Mouse (Mus musculus) ES-E14 (cell line): Measurements from ENCODE around the gene Popdc3.
"Not testable (repeated sequence)": the region's sequence is repeated elsewhere in the genome, so short reads cannot be mapped to it uniquely, and the experiment has no call there.

Source experiments
- CHD2 ChIP-seq: IDR thresholded peaks from 2 replicates; pipeline ENCODE4 v1.6.1; 2014; ENCODE audit warnings: mild to moderate bottlenecking, low read depth, low read length, inconsistent platforms
- HCFC1 ChIP-seq: IDR thresholded peaks from 2 replicates; pipeline ENCODE4 v1.6.1; 2012; ENCODE audit warnings: low read length, inconsistent platforms, borderline replicate concordance; ENCODE audit not compliant: insufficient read depth
- MAFK ChIP-seq: IDR thresholded peaks from 2 replicates; pipeline ENCODE4 v1.6.1; 2014; ENCODE audit warnings: mild to moderate bottlenecking, low read depth, low read length, inconsistent platforms; ENCODE audit not compliant: insufficient read depth
- ZNF384 ChIP-seq: IDR thresholded peaks from 2 replicates; pipeline ENCODE4 v1.6.1; 2012; ENCODE audit warnings: low read depth, low read length, inconsistent platforms

DNA sequence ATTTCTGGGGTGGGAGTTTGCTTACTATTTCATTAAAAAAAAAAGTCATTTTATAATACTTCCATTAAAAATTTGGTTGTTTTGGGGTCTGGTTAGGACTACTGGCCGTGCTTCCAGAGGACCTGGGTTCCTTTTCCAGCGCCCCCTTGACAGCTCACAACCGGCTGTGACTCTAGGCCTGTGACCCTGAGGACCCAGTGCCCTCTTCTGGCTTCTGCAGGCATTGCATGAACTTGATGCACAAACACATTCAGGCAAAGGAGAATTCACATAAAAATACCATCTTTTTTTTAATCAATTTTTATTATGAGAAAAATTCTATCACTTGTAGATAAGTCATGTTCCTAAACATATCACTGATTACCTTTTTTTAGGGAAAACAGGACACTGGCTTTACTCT lies 170.2 kb downstream of the Popdc3 start:
- TF ChIP-seq MAFK, ZNF384, CHD2, HCFC1: not testable (repeated sequence)
